Mouse (Mus musculus) left cerebral cortex, adult 18-20 months (tissue): Measurements from ENCODE around the gene Fcgr1. TPM values are rescaled to one million over a fixed set of nuclear protein-coding genes. Genes with fewer than 3 reads are reported as not detected.

Source experiments
- microRNA-seq, 2 experiments: library from miRNA; unstranded; fragments of <30 nt; microRNA quantifications; one replicate each; pipeline ENCODE4 v1.2.0; 2021
- total RNA-seq, 2 experiments: library from RNA; stranded (reverse); gene quantifications; 2 replicates each; pipeline ENCODE4 v1.2.3; 2021

Fcgr1 gene
- total RNA-seq, 2 experiments from 2014 or later, result 2.6 to 2.8 TPM

Small RNA genes lying within 50 kb of the gene (microRNA-seq; reads per million reads assigned to microRNA genes)
- gene Gm47311, result 0 reads per million in 2 experiments
- 0 reads per million in 2 experiments for gene Gm47313

Other genes with a start within 250 kb of the Fcgr1 start
- 10 to 100 TPM; 46.4 to 46.7 TPM for gene Vps45, start 235.5 kb downstream of the Fcgr1 start, total RNA-seq
- 10 to 100 TPM; 37.0 to 38.1 TPM for gene Otud7b, start 189.4 kb downstream of the Fcgr1 start, total RNA-seq
- 1 to 10 TPM; 6.9 to 8.5 TPM for gene Mtmr11, start 132.0 kb downstream of the Fcgr1 start, total RNA-seq
- gene Sf3b4, start 121.6 kb downstream of the Fcgr1 start, total RNA-seq, result 10 to 100 TPM; 48.6 to 50.3 TPM
- gene Sv2a, start 112.8 kb downstream of the Fcgr1 start, total RNA-seq, result 100 to 1,000 TPM; 429 to 445 TPM
- gene Bola1, start 74.3 kb downstream of the Fcgr1 start, total RNA-seq, result 10 to 100 TPM; 12.3 to 16.2 TPM
- gene Hist2h2ab, start 74.1 kb downstream of the Fcgr1 start, total RNA-seq, result 10 to 100 TPM; 16.5 to 17.3 TPM
- gene Hist2h2ac, start 73.1 kb downstream of the Fcgr1 start, total RNA-seq, result 10 to 100 TPM; 30.9 to 38.1 TPM
- gene Hist2h2be, start 72.8 kb downstream of the Fcgr1 start, total RNA-seq, result 1 to 10 TPM; 5.3 to 6.8 TPM
- 1 to 10 TPM; 3.8 to 4.1 TPM for gene Hist2h3c2, start 54.8 kb downstream of the Fcgr1 start, total RNA-seq
- gene Hist2h2aa2, start 53.7 kb downstream of the Fcgr1 start, total RNA-seq, result 100 to 1,000 TPM; 239 to 244 TPM
- 1 to 10 TPM in 1 of 2 experiments, not detected in 1; 2.9 TPM for gene Hist2h2aa1, start 48.5 kb downstream of the Fcgr1 start, total RNA-seq
- not detected for gene Hist2h3c1, start 47.3 kb downstream of the Fcgr1 start, total RNA-seq
- gene Hist2h4, start 30.7 kb downstream of the Fcgr1 start, total RNA-seq, result 10 to 100 TPM; 36.9 to 40.6 TPM
- gene Hist2h3b, start 25.3 kb downstream of the Fcgr1 start, total RNA-seq, result 10 to 100 TPM; 51.9 to 52.0 TPM
- gene Hist2h2bb, start 24.2 kb downstream of the Fcgr1 start, total RNA-seq, result 100 to 1,000 TPM; 210 to 215 TPM
- gene BC107364, start 158.3 kb upstream of the Fcgr1 start, total RNA-seq, result not detected
- gene Hfe2, start 231.2 kb upstream of the Fcgr1 start, total RNA-seq, result 1 to 10 TPM; 1.3 to 1.5 TPM